Mouse (Mus musculus) liver, embryonic 15.5 days (tissue): Measurements from ENCODE around the gene Cep57. TPM values are rescaled to one million over a fixed set of nuclear protein-coding genes. Genes with fewer than 3 reads are reported as not detected.
"Not testable (repeated sequence)": the region's sequence is repeated elsewhere in the genome, so short reads cannot be mapped to it uniquely, and the experiment has no call there.

Experiments used
- ATAC-seq: fragments of 200-750 bp; cut with Nextera tagmentation; 2 replicates; pipeline ENCODE4 v1.8.0; 2017; ENCODE audit warnings: moderate number of reproducible peaks, mild to moderate bottlenecking, moderate library complexity; ENCODE audit not compliant: insufficient read depth
- H3K27ac ChIP-seq: fragments of 300-500 bp; sonication (generic); replicated peaks from 2 replicates; pipeline ENCODE4 v1.5.1; 2015; ENCODE audit warnings: mild to moderate bottlenecking, inconsistent platforms
- H3K27me3 ChIP-seq: fragments of 300-500 bp; sonication (generic); 2 replicates; pipeline ENCODE4 v1.6.1; 2015; ENCODE audit warnings: mild to moderate bottlenecking, inconsistent platforms
- H3K36me3 ChIP-seq: fragments of 300-500 bp; sonication (generic); replicated peaks from 2 replicates; pipeline ENCODE4 v1.6.1; 2015; ENCODE audit warnings: moderate library complexity, mild to moderate bottlenecking, inconsistent platforms
- H3K4me1 ChIP-seq: fragments of 300-500 bp; sonication (generic); replicated peaks from 2 replicates; pipeline ENCODE4 v1.6.1; 2015; ENCODE audit warnings: inconsistent platforms
- H3K4me2 ChIP-seq: fragments of 300-500 bp; sonication (generic); 2 replicates; pipeline ENCODE4 v1.6.1; 2015; ENCODE audit warnings: moderate library complexity, mild to moderate bottlenecking, inconsistent platforms
- H3K4me3 ChIP-seq: fragments of 300-500 bp; sonication (generic); replicated peaks from 2 replicates; pipeline ENCODE4 v1.5.1; 2015; ENCODE audit warnings: mild to moderate bottlenecking, inconsistent platforms
- H3K9ac ChIP-seq: fragments of 300-500 bp; sonication (generic); 2 replicates; pipeline ENCODE4 v1.6.1; 2015; ENCODE audit warnings: moderate library complexity, mild to moderate bottlenecking, inconsistent platforms
- H3K9me3 ChIP-seq: fragments of 300-500 bp; sonication (generic); replicated peaks from 2 replicates; pipeline ENCODE4 v1.6.1; 2016; ENCODE audit warnings: inconsistent platforms
- WGBS: fragments of 180-500 bp; shearing (Covaris S2); methylation state at CpG from one replicate; pipeline ENCODE4 v1.1.7; 2015; ENCODE audit warnings: mixed read lengths; ENCODE audit not compliant: insufficient replicate concordance; 5-methylcytosine and 5-hydroxymethylcytosine counted together
- polyA plus RNA-seq: library from polyadenylated mRNA; unstranded; fragments of >200 nt; fragmentation: Nextera tagmentation; extraction: Ambion mirVana; gene quantifications from 2 replicates; pipeline ENCODE4 v1.2.1, GENCODE M21; 2015

Cep57 gene
- polyA plus RNA-seq, 1 experiment from 2014 or later = 31.2 TPM

GRCm38 (mm10) chr9:13794302-13794701, 32.6 kb downstream of the Cep57 start:
- Histone ChIP-seq H3K4me2 (no peak overlapping the region), H3K27me3 (no peaks in the 10 kb centered on the region), H3K9me3 (no peaks in the 10 kb centered on the region), H3K36me3 (peaks cover 56% of the 10 kb centered on the region), H3K27ac (no peak overlapping the region), H3K9ac (no peak overlapping the region), H3K4me3 (no peak overlapping the region), H3K4me1 (no peaks in the 10 kb centered on the region)
- ATAC-seq = no peak
- 50% methylated on average over 1 of the region's 1 CpGs for WGBS

GRCm38 (mm10) chr9:13790864-13791263, 36.0 kb downstream of the Cep57 start:
- H3K27ac ChIP-seq, H3K27me3 ChIP-seq, H3K4me1 ChIP-seq, H3K4me2 ChIP-seq, ATAC-seq, H3K9ac ChIP-seq, H3K4me3 ChIP-seq, H3K9me3 ChIP-seq: not testable (repeated sequence)
- WGBS = 82% methylated on average over 7 of the region's 8 CpGs
- peaks cover 61% of the 10 kb centered on the region for H3K36me3 ChIP-seq

GRCm38 (mm10) chr9:13781985-13782384, 44.9 kb downstream of the Cep57 start:
- Histone ChIP-seq H3K9ac (no peak overlapping the region), H3K4me1 (no peaks in the 10 kb centered on the region), H3K36me3 (peaks cover 15% of the 10 kb centered on the region; the same call in 1 of the 2 replicates), H3K27me3 (no peaks in the 10 kb centered on the region), H3K4me2 (no peak overlapping the region), H3K4me3 (no peak overlapping the region), H3K27ac (no peak overlapping the region), H3K9me3 (no peaks in the 10 kb centered on the region)
- no peak for ATAC-seq
- WGBS = 71% methylated on average over 1 of the region's 1 CpGs

- no peak overlapping the region for H3K27ac ChIP-seq
- no peak for ATAC-seq
- H3K4me2 ChIP-seq = no peak overlapping the region
- 35% methylated on average over 1 of the region's 1 CpGs for WGBS
- no peak overlapping the region for H3K4me3 ChIP-seq
- H3K27me3 ChIP-seq = no peaks in the 10 kb centered on the region
- no peaks in the 10 kb centered on the region for H3K9me3 ChIP-seq
- H3K36me3 ChIP-seq = no peaks in the 10 kb centered on the region
- H3K9ac ChIP-seq = no peak overlapping the region
- no peaks in the 10 kb centered on the region for H3K4me1 ChIP-seq
Observed at GRCm38 (mm10) chr9:13774732-13775131, 52.2 kb downstream of the Cep57 start.

- no peaks in the 10 kb centered on the region; the same call in 1 of the 2 replicates for H3K36me3 ChIP-seq
- no peak overlapping the region for H3K4me3 ChIP-seq
- H3K9ac ChIP-seq = no peak overlapping the region
- H3K27ac ChIP-seq = no peak overlapping the region
- no peaks in the 10 kb centered on the region for H3K27me3 ChIP-seq
- no peak overlapping the region for H3K4me2 ChIP-seq
- WGBS = 72% methylated on average over 7 of the region's 7 CpGs
- H3K4me1 ChIP-seq = no peaks in the 10 kb centered on the region
- H3K9me3 ChIP-seq = no peaks in the 10 kb centered on the region
- ATAC-seq = no peak
Observed at GRCm38 (mm10) chr9:13766570-13766969, 60.3 kb downstream of the Cep57 start.

GRCm38 (mm10) chr9:13765624-13766023, 61.3 kb downstream of the Cep57 start:
- Histone ChIP-seq H3K4me2 (no peak overlapping the region), H3K4me1 (no peaks in the 10 kb centered on the region), H3K27me3 (no peaks in the 10 kb centered on the region), H3K36me3 (no peaks in the 10 kb centered on the region; the same call in 1 of the 2 replicates), H3K4me3 (no peak overlapping the region), H3K9ac (no peak overlapping the region), H3K9me3 (no peaks in the 10 kb centered on the region), H3K27ac (no peak overlapping the region)
- no peak for ATAC-seq
- 74% methylated on average over 2 of the region's 2 CpGs for WGBS

GRCm38 (mm10) chr9:13760430-13760829, 66.5 kb downstream of the Cep57 start:
- no peak overlapping the region for H3K4me2 ChIP-seq
- H3K9me3 ChIP-seq = no peaks in the 10 kb centered on the region
- H3K4me1 ChIP-seq = no peaks in the 10 kb centered on the region
- no peak overlapping the region for H3K4me3 ChIP-seq
- no peak overlapping the region for H3K27ac ChIP-seq
- H3K36me3 ChIP-seq = no peaks in the 10 kb centered on the region; the same call in 1 of the 2 replicates
- 77% methylated on average over 3 of the region's 3 CpGs for WGBS
- H3K9ac ChIP-seq = no peak overlapping the region
- no peak for ATAC-seq
- no peaks in the 10 kb centered on the region for H3K27me3 ChIP-seq

Other genes starting within 250 kb of the Cep57 start
- gene Mtmr2, start 78.7 kb downstream of the Cep57 start, polyA plus RNA-seq = 19.9 TPM in 2 replicates
- gene Fam76b, start 609 bp upstream of the Cep57 start, polyA plus RNA-seq = 8.9 and 9.7 TPM in 2 replicates